Mouse (Mus musculus) limb, embryonic 11.5 days (tissue): ENCODE data around the gene Mrln. TPM values are rescaled to one million over a fixed set of nuclear protein-coding genes. Genes with fewer than 3 reads are reported as not detected.

Experiments used
- ATAC-seq: fragments of 200-750 bp; cut with Nextera tagmentation; 2 replicates; pipeline ENCODE4 v1.8.0; 2017; ENCODE audit warnings: low read depth; ENCODE audit not compliant: insufficient number of reproducible peaks, low FRiP score, low TSS enrichment
- DNase-seq: peaks from one replicate; pipeline ENCODE4 v3.0.0-alpha.2; 2015; ENCODE audit warnings: low spot score
- H3K27ac ChIP-seq: fragments of 300-500 bp; sonication (generic); replicated peaks from 2 replicates; pipeline ENCODE4 v1.5.1; 2014; ENCODE audit warnings: low read depth, mild to moderate bottlenecking, low read length
- H3K27me3 ChIP-seq: fragments of 300-500 bp; sonication (generic); 2 replicates; pipeline ENCODE4 v1.6.1; 2014; ENCODE audit warnings: mild to moderate bottlenecking, low read length, mixed read lengths; ENCODE audit not compliant: control insufficient read depth, insufficient read depth
- H3K36me3 ChIP-seq: fragments of 300-500 bp; sonication (generic); 2 replicates; pipeline ENCODE4 v1.6.1; 2014; ENCODE audit warnings: mild to moderate bottlenecking, low read length, moderate library complexity, mixed read lengths; ENCODE audit not compliant: control insufficient read depth, insufficient read depth
- H3K4me1 ChIP-seq: fragments of 300-500 bp; sonication (generic); 2 replicates; pipeline ENCODE4 v1.6.1; 2014; ENCODE audit warnings: low read length, mixed read lengths; ENCODE audit not compliant: control insufficient read depth, insufficient read depth
- H3K4me2 ChIP-seq: fragments of 300-500 bp; sonication (generic); 2 replicates; pipeline ENCODE4 v1.6.1; 2014; ENCODE audit warnings: low read depth, mild to moderate bottlenecking, moderate library complexity; ENCODE audit not compliant: severe bottlenecking
- H3K4me3 ChIP-seq: fragments of 300-500 bp; sonication (generic); 2 replicates; pipeline ENCODE4 v1.5.1; 2014; ENCODE audit warnings: low read depth, low read length
- H3K9ac ChIP-seq: fragments of 300-500 bp; sonication (generic); 2 replicates; pipeline ENCODE4 v1.6.1; 2014; ENCODE audit warnings: mild to moderate bottlenecking, low read length
- H3K9me3 ChIP-seq: fragments of 300-500 bp; sonication (generic); 2 replicates; pipeline ENCODE4 v1.6.1; 2016; ENCODE audit warnings: low read length; ENCODE audit not compliant: control insufficient read depth
- WGBS: fragments of 180-500 bp; shearing (Covaris S2); extraction: QIAGEN DNeasy Blood & Tissue Kit; methylation state at CpG from one replicate; pipeline ENCODE4 v1.1.7; 2014; 5-methylcytosine and 5-hydroxymethylcytosine counted together
- polyA plus RNA-seq: library from polyadenylated mRNA; unstranded; fragments of >200 nt; fragmentation: Nextera tagmentation; extraction: Ambion mirVana; gene quantifications from 2 replicates; pipeline ENCODE4 v1.2.1, GENCODE M21; 2014

Mrln gene
- 9.9 and 10.4 TPM in 2 replicates for polyA plus RNA-seq

DNA sequence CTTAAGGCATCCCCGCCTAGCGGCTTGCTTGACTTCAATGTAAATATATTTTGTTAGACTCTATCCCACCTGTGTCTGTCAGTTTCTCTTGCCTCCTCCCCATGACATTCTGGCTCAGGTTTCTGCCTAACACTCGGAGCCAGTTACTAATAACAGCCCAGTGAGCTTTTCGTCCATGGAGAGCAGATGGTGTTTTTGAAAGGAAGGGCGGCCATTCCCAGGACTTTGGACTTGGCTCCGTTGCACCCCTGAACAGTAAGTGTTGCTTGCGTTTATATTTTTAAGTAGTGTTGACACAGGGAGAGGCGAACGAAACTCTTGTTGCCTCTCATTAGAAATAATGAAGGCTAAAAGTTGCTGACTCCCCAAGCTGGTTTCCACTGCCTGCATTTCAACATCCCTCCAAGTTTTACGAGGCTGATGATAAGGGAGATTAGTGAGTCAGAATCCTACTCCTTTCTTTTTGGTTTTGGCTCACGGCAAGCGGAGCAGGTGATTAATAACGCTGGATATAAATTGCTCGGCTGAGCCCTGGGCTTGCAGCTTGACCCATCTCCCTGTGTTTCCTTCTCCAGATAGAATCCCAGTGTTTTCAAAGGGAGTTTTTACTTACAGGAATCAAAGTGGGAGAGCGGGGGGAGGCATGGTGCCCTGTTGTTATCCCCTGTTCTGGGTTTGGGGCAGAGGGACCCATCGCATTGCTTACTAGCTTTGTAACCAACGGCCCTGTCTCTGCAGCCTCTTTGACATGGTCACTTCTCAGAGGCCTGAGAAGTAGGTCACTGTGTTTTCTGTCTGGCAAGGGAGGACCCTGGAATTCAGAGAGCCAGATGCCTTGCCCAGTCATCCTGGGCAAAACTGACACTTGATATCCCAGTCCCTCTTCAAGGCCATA lies at the start of gene Mrln:
TSS of gene Mrln (plus strand) at position 160 of the 895 bp plus-strand sequence.
- Histone ChIP-seq H3K27ac (0 out of 2 replicates have a peak within 1 kb of the TSS, but pooled peaks have one; percentile 21), H3K4me3 (no peak within 1 kb of the TSS), H3K4me1 (0 out of 2 replicates have a peak, but pooled peaks cover 7% of the 10 kb centered on the region), H3K36me3 (no peaks in the 10 kb centered on the region), H3K9ac (no peak within 1 kb of the TSS), H3K9me3 (no peaks in the 10 kb centered on the region), H3K27me3 (no peaks in the 10 kb centered on the region), H3K4me2 (no peak within 1 kb of the TSS)
- 37% methylated on average over 17 of the region's 17 CpGs for WGBS
- ATAC-seq (no peak; the same call in 1 of the 2 replicates), DNase-seq (peak; percentile 41)

- Histone ChIP-seq H3K4me2 (no peak overlapping the region), H3K27me3 (no peaks in the 10 kb centered on the region), H3K9me3 (no peaks in the 10 kb centered on the region), H3K27ac (no peak overlapping the region), H3K4me1 (peaks cover 5% of the 10 kb centered on the region; the same call in 1 of the 2 replicates), H3K36me3 (peaks cover 8% of the 10 kb centered on the region), H3K4me3 (no peak overlapping the region), H3K9ac (no peak overlapping the region)
- peak; percentile 53 for DNase-seq
- ATAC-seq = no peak
- 84% methylated on average over 3 of the region's 3 CpGs for whole genome bisulfite sequencing
Observed at GRCm38 (mm10) chr10:70156431-70157165, 47.9 kb upstream of the Mrln start.

DNA sequence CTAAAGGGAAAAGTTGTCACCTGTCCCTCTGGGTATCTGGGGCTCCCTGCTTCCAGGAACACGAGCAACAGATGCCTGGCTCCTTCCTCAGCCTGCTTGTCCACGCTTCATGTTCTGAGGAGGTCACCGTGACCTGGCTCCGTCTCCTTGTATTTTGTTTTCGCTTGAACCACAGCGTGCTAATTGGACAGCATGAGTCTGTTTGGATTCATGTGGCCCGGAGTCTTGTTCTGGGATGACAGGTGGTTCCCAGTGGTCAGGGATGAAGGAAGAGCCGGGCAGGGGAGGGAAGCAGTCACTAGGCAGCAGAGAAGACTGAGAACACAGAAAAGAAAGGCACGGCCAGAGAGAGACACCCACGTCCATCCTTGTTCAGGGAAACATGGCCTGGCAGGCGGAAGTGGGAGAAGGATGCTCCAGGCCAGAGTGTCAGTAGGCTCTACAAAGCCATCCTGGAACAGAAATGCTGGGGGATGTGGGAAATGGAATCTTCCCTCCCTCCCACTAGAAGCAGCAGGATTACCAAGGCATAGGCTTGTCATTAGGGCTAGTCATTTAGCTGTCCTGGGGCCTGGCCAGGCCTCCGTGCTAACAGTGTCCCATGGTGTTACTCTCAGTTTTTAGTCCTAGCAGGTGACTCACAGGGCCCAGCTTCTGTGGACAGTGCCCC lies 44.7 kb upstream of the Mrln start:
- WGBS = 85% methylated on average over 12 of the region's 12 CpGs
- peaks cover 7% of the 10 kb centered on the region for H3K36me3 ChIP-seq
- ATAC-seq = no peak

DNA sequence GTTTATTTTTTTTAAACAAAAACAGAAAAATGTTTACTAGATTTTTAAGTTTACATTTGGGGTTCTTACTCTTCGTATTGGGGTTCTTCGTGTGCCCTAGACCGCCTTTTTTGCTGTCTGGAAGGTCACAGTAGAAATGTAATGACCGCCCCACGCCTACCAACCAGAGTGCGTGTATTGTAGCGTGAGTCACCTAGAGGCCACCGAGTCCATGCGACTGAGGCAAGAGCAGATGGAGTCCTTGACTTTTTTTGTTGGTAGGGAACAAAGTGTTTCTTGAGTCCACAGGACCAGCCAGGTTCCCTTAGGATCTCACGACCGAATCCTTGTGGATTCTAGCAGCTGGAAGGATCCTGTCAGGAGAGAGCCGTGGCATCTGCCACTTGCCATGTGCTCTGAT lies 43.7 kb upstream of the Mrln start:
- Histone ChIP-seq H3K9me3 (no peaks in the 10 kb centered on the region), H3K9ac (no peak overlapping the region), H3K4me3 (no peak overlapping the region), H3K4me2 (no peak overlapping the region), H3K27ac (no peak overlapping the region), H3K27me3 (no peaks in the 10 kb centered on the region), H3K36me3 (peaks cover 4% of the 10 kb centered on the region), H3K4me1 (no peaks in the 10 kb centered on the region)
- no peak for DNase-seq
- 94% methylated on average over 12 of the region's 12 CpGs for WGBS
- ATAC-seq = no peak

More for the DNA sequence above, 44.7 kb upstream of the Mrln start:
- Histone ChIP-seq H3K4me2 (no peak overlapping the region), H3K4me1 (no peaks in the 10 kb centered on the region), H3K27ac (no peak overlapping the region), H3K27me3 (no peaks in the 10 kb centered on the region), H3K9ac (no peak overlapping the region), H3K4me3 (no peak overlapping the region), H3K9me3 (no peaks in the 10 kb centered on the region)
- DNase-seq = no peak

- no peak for DNase-seq
- Histone ChIP-seq H3K27me3 (no peaks in the 10 kb centered on the region), H3K4me1 (no peaks in the 10 kb centered on the region), H3K27ac (no peak overlapping the region), H3K4me2 (no peak overlapping the region), H3K9ac (no peak overlapping the region), H3K36me3 (peaks cover 6% of the 10 kb centered on the region), H3K4me3 (no peak overlapping the region), H3K9me3 (no peaks in the 10 kb centered on the region)
- no peak for ATAC-seq
- 93% methylated on average over 14 of the region's 14 CpGs for WGBS
Observed at GRCm38 (mm10) chr10:70161504-70161903, 43.0 kb upstream of the Mrln start.

DNA sequence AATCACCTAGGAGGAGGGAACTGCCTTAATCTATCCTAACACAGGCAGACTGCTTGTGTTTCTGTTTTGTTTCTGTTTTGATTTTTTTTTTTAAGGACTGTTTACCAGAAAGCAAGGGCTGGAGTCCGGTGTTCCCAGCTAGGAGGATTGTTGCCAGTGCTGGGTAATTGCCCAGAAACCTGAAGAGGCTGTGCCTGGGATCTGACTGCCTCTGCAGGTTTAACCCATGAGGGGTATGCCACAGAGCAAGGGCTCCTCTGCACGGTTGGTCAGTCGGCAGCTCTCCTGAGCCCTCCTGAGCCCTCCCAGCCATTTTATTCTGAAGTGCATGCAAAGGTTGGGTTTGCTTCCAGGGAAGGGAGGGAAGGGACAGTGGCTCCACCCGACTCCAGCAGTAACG lies 40.8 kb upstream of the Mrln start:
- Histone ChIP-seq H3K9ac (no peak overlapping the region), H3K36me3 (peaks cover 5% of the 10 kb centered on the region), H3K4me3 (no peak overlapping the region), H3K4me1 (no peaks in the 10 kb centered on the region), H3K27ac (no peak overlapping the region), H3K9me3 (no peaks in the 10 kb centered on the region), H3K4me2 (no peak overlapping the region), H3K27me3 (no peaks in the 10 kb centered on the region)
- DNase-seq = no peak
- WGBS = 51% methylated on average over 5 of the region's 5 CpGs
- no peak for ATAC-seq

DNA sequence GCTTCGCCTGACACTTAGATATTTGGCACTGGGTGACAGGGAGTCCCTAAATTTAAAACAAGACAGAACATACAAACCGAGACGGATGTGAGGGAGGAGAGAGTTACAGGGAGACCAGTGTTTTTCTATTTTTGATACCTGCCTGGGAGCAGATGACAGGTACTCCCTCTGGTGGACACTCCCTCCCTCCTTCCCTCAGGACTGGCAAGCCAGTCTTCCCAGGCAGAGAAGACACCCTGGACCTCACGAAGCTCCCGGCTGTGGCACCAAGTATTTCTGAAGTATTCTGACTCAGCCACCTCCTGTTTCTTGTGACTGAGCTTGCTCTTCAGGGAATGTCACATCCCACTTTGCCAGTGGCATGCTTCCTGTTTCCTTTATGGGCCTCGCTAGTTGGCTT lies 38.6 kb upstream of the Mrln start:
- Histone ChIP-seq H3K9me3 (no peaks in the 10 kb centered on the region), H3K27ac (no peak overlapping the region), H3K4me1 (no peaks in the 10 kb centered on the region), H3K9ac (no peak overlapping the region), H3K4me2 (no peak overlapping the region), H3K4me3 (no peak overlapping the region), H3K36me3 (peaks cover 8% of the 10 kb centered on the region), H3K27me3 (no peaks in the 10 kb centered on the region)
- no peak for ATAC-seq
- DNase-seq = no peak
- 73% methylated on average over 6 of the region's 6 CpGs for WGBS

GRCm38 (mm10) chr10:70166427-70166826 lies 38.0 kb upstream of the Mrln start:
- 90% methylated on average over 5 of the region's 5 CpGs for WGBS
- Histone ChIP-seq H3K9ac (no peak overlapping the region), H3K27me3 (no peaks in the 10 kb centered on the region), H3K27ac (no peak overlapping the region), H3K4me2 (no peak overlapping the region), H3K4me3 (no peak overlapping the region), H3K9me3 (no peaks in the 10 kb centered on the region), H3K4me1 (no peaks in the 10 kb centered on the region), H3K36me3 (peaks cover 8% of the 10 kb centered on the region)
- DNase-seq = no peak
- no peak for ATAC-seq
